Mouse (Mus musculus): Measurements from ENCODE around the gene Togaram1. TPM values are rescaled to one million over a fixed set of nuclear protein-coding genes. Genes with fewer than 3 reads are reported as not detected.

Togaram1 gene
- polyA plus RNA-seq (2015; fragmentation: Nextera tagmentation; extraction: Ambion mirVana) = 21.7 and 23.4 TPM in 2 replicates

- peaks cover 7% of the 10 kb centered on the region; the same call in 1 of the 2 replicates for H3K4me1 ChIP-seq (ENCODE audit: control insufficient read depth, insufficient read depth, low read length)
- peak within 1 kb of the TSS; percentile 96 for H3K4me3 ChIP-seq (ENCODE audit: low read length)
- peak; percentile 99 for ATAC-seq
- H3K27me3 ChIP-seq (replicated peaks; ENCODE audit: control insufficient read depth, insufficient read depth, low read length) = no peaks in the 10 kb centered on the region
- H3K4me2 ChIP-seq (ENCODE audit: low read depth, low read length) = peak within 1 kb of the TSS; percentile 90
- no peaks in the 10 kb centered on the region for H3K9me3 ChIP-seq (ENCODE audit: control insufficient read depth, low read length)
- peak within 1 kb of the TSS; percentile 92 for H3K9ac ChIP-seq (ENCODE audit: low read depth, low read length)
- H3K36me3 ChIP-seq (ENCODE audit: control insufficient read depth, insufficient read depth, low read length) = no peaks in the 10 kb centered on the region
- H3K27ac ChIP-seq (ENCODE audit: low read length) = peak within 1 kb of the TSS; percentile 89
- under 1% methylated on average over 45 of the region's 45 CpGs for WGBS
Observed at GRCm38 (mm10) chr12:64965124-64966026, at the start of gene Togaram1, which contains the start of gene Klhl28. Gene Togaram1 (plus strand): TSS chr12:64965804. Gene Klhl28 (minus strand): TSS chr12:64965534.

DNA sequence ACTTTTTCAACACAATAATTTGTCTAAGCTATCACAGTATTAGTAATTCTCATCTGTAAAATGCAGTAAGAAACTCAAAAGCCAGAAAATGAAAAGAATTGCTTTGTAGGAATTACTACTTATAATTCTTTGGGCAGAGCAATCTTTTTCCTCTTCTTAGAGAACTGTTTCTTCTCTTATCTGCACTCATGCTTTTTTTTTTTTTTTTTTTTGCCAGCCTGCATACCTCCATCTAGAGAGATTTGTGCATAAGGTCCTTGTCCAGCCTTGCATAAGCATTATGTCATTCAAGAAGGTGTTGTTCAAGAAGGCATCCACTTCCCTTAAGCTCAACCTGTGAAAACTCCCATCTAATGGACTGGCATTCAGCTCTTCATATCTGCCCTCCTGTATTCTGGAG lies 48.9 kb upstream of the Togaram1 start:
- Histone ChIP-seq H3K27me3 (replicated peaks; ENCODE audit: control insufficient read depth, insufficient read depth, low read length) (no peaks in the 10 kb centered on the region), H3K27ac (ENCODE audit: low read length) (no peak overlapping the region), H3K36me3 (ENCODE audit: control insufficient read depth, insufficient read depth, low read length) (no peaks in the 10 kb centered on the region), H3K9ac (ENCODE audit: low read depth, low read length) (no peak overlapping the region), H3K9me3 (ENCODE audit: control insufficient read depth, low read length) (no peaks in the 10 kb centered on the region), H3K4me2 (ENCODE audit: low read depth, low read length) (no peak overlapping the region), H3K4me3 (ENCODE audit: low read length) (no peak overlapping the region), H3K4me1 (ENCODE audit: control insufficient read depth, insufficient read depth, low read length) (no peaks in the 10 kb centered on the region)
- ATAC-seq = no peak

DNA sequence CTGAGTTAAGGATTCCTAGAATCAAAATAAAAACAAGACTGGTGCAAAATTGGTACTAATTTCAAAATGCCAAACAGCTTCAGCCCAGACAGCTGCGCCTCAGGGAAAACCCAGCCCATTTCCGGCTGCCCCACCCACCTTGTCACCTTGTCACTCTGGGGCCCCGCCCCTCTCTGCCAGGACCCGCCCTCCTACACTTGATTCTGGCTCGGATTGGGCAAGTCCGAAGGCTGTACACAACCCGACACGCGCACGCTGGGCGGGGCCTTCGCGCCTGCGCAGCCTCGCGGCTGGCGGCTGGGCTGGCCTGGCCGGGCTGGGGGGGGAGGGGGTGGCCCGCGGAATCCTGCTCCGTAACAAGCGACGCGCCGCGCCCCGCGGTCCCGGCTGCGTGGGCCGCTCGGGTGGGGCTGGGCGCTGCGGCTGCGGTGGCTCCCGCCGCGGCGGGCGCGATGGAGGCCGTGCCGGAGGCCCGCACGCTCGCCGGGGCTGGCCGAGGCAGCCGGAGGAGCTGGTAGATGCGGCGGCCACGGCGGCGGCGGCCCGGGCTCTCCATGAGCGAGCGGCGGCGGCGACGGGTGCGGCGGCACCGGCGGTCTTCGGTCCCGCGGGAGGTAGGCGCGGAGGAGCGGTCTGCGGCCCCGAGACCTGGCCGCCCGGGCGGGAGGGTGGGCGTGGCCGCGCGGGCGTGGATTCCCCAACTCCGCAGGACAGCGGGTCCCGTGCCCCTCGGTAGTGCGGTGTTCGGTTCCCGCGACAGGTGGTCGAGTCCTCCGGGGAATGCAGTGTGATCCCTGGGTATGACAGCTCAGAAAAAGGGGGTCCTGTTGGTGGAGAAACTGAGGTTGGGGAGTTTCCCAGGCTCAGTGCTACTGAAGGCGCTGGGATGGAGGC lies 47.8 kb upstream of the Togaram1 start, which contains the start of gene Gm527:
Gene Gm527, plus strand, starts transcription at position 329 of the 894 bp plus-strand sequence.
- Histone ChIP-seq H3K4me3 (ENCODE audit: low read length) (peak within 1 kb of the TSS; percentile 85), H3K9me3 (ENCODE audit: control insufficient read depth, low read length) (no peaks in the 10 kb centered on the region), H3K27me3 (replicated peaks; ENCODE audit: control insufficient read depth, insufficient read depth, low read length) (no peaks in the 10 kb centered on the region), H3K9ac (ENCODE audit: low read depth, low read length) (peak within 1 kb of the TSS; percentile 81), H3K4me1 (ENCODE audit: control insufficient read depth, insufficient read depth, low read length) (no peaks in the 10 kb centered on the region), H3K36me3 (ENCODE audit: control insufficient read depth, insufficient read depth, low read length) (no peaks in the 10 kb centered on the region), H3K27ac (ENCODE audit: low read length) (peak within 1 kb of the TSS; percentile 57), H3K4me2 (ENCODE audit: low read depth, low read length) (peak within 1 kb of the TSS; percentile 86)
- ATAC-seq = peak; percentile 100
- WGBS = under 1% methylated on average over 75 of the region's 93 CpGs

- H3K4me1 ChIP-seq (ENCODE audit: control insufficient read depth, insufficient read depth, low read length) = no peaks in the 10 kb centered on the region
- H3K27ac ChIP-seq (ENCODE audit: low read length) = no peak overlapping the region
- 92% methylated on average over 2 of the region's 2 CpGs for WGBS
- no peak overlapping the region for H3K9ac ChIP-seq (ENCODE audit: low read depth, low read length)
- H3K36me3 ChIP-seq (ENCODE audit: control insufficient read depth, insufficient read depth, low read length) = no peaks in the 10 kb centered on the region
- no peak for ATAC-seq
- H3K4me2 ChIP-seq (ENCODE audit: low read depth, low read length) = no peak overlapping the region
- H3K9me3 ChIP-seq (ENCODE audit: control insufficient read depth, low read length) = no peaks in the 10 kb centered on the region
- H3K27me3 ChIP-seq (replicated peaks; ENCODE audit: control insufficient read depth, insufficient read depth, low read length) = no peaks in the 10 kb centered on the region
- no peak overlapping the region for H3K4me3 ChIP-seq (ENCODE audit: low read length)
Observed at GRCm38 (mm10) chr12:64937493-64937892, 28.1 kb upstream of the Togaram1 start.

DNA sequence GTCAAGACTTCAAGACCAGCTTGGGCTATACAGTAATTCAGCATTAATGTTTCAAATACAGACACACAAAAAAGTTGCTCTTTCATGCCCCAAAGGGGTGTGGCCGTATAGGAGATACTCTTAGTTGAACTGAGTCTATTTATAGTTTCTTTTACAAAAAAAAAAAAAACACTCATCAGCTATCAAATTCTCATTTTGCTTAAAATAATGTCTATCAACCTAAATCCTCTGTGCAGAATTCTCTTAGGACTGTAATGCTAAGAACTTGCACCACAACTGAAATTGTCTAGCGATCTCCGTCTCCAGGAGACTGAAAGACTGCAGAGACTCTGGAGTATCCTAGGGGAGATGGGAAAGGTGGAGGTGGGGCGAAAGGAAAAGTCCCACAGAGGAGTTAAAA lies 1.0 kb upstream of the Togaram1 start:
- WGBS = 17% methylated on average over 4 of the region's 4 CpGs
- H3K27me3 ChIP-seq (replicated peaks; ENCODE audit: control insufficient read depth, insufficient read depth, low read length) = no peaks in the 10 kb centered on the region
- ATAC-seq = 0 out of 2 replicates have a peak, but pooled peaks have one; percentile 0
- peak overlapping the region; percentile 20; the same call in 1 of the 2 replicates for H3K27ac ChIP-seq (ENCODE audit: low read length)
- peak overlapping the region; percentile 69 for H3K9ac ChIP-seq (ENCODE audit: low read depth, low read length)
- peaks cover 6% of the 10 kb centered on the region; the same call in 1 of the 2 replicates for H3K4me1 ChIP-seq (ENCODE audit: control insufficient read depth, insufficient read depth, low read length)
- H3K4me2 ChIP-seq (ENCODE audit: low read depth, low read length) = peak overlapping the region; percentile 57
- H3K4me3 ChIP-seq (ENCODE audit: low read length) = peak overlapping the region; percentile 96
- no peaks in the 10 kb centered on the region for H3K36me3 ChIP-seq (ENCODE audit: control insufficient read depth, insufficient read depth, low read length)
- no peaks in the 10 kb centered on the region for H3K9me3 ChIP-seq (ENCODE audit: control insufficient read depth, low read length)

GRCm38 (mm10) chr12:64966101-64966631 lies 562 bp downstream of the Togaram1 start:
- peak; percentile 30 for ATAC-seq
- peaks cover 13% of the 10 kb centered on the region for H3K4me1 ChIP-seq (ENCODE audit: control insufficient read depth, insufficient read depth, low read length)

GRCm38 (mm10) chr12:64966652-64967435 lies 1.2 kb downstream of the Togaram1 start:
- Histone ChIP-seq H3K27ac (ENCODE audit: low read length) (peak overlapping the region; percentile 89), H3K4me1 (ENCODE audit: control insufficient read depth, insufficient read depth, low read length) (peaks cover 16% of the 10 kb centered on the region), H3K4me2 (ENCODE audit: low read depth, low read length) (peak overlapping the region; percentile 90), H3K9ac (ENCODE audit: low read depth, low read length) (peak overlapping the region; percentile 92), H3K27me3 (replicated peaks; ENCODE audit: control insufficient read depth, insufficient read depth, low read length) (no peaks in the 10 kb centered on the region), H3K36me3 (ENCODE audit: control insufficient read depth, insufficient read depth, low read length) (no peaks in the 10 kb centered on the region), H3K9me3 (ENCODE audit: control insufficient read depth, low read length) (no peaks in the 10 kb centered on the region), H3K4me3 (ENCODE audit: low read length) (peak overlapping the region; percentile 96)
- ATAC-seq = no peak
- WGBS = 3% methylated on average over 19 of the region's 19 CpGs

More at GRCm38 (mm10) chr12:64966101-64966631, 562 bp downstream of the Togaram1 start:
- Histone ChIP-seq H3K4me2 (ENCODE audit: low read depth, low read length) (peak overlapping the region; percentile 90), H3K4me3 (ENCODE audit: low read length) (peak overlapping the region; percentile 96), H3K9ac (ENCODE audit: low read depth, low read length) (peak overlapping the region; percentile 92), H3K27ac (ENCODE audit: low read length) (peak overlapping the region; percentile 89), H3K36me3 (ENCODE audit: control insufficient read depth, insufficient read depth, low read length) (no peaks in the 10 kb centered on the region), H3K27me3 (replicated peaks; ENCODE audit: control insufficient read depth, insufficient read depth, low read length) (no peaks in the 10 kb centered on the region), H3K9me3 (ENCODE audit: control insufficient read depth, low read length) (no peaks in the 10 kb centered on the region)
- WGBS = under 1% methylated on average over 44 of the region's 44 CpGs

DNA sequence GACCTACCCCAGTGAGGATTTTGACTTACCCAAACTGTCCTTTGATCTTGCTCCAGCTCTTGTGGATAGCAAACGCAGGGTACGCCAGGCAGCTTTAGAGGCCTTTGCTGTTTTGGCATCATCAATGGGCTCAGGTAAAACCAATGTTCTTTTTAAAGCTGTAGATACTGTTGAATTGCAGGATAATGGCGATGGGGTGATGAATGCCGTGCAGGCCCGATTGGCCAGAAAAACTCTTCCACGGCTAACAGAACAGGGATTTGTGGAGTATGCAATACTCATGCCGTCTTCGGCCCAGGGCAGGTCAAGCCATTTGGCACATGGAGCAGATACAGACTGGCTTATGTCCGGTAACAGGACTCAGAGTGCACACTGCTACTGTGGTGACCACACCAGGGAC lies 1.9 kb downstream of the Togaram1 start:
- no peak overlapping the region for H3K27ac ChIP-seq (ENCODE audit: low read length)
- H3K36me3 ChIP-seq (ENCODE audit: control insufficient read depth, insufficient read depth, low read length) = no peaks in the 10 kb centered on the region
- H3K4me3 ChIP-seq (ENCODE audit: low read length) = peak overlapping the region; percentile 96
- H3K4me1 ChIP-seq (ENCODE audit: control insufficient read depth, insufficient read depth, low read length) = peaks cover 16% of the 10 kb centered on the region
- H3K9me3 ChIP-seq (ENCODE audit: control insufficient read depth, low read length) = no peaks in the 10 kb centered on the region
- H3K9ac ChIP-seq (ENCODE audit: low read depth, low read length) = peak overlapping the region; percentile 92
- peak overlapping the region; percentile 90 for H3K4me2 ChIP-seq (ENCODE audit: low read depth, low read length)
- no peaks in the 10 kb centered on the region for H3K27me3 ChIP-seq (replicated peaks; ENCODE audit: control insufficient read depth, insufficient read depth, low read length)
- ATAC-seq = no peak
- WGBS = 2% methylated on average over 9 of the region's 9 CpGs
